Mouse (Mus musculus) gastrocnemius, adult 2 months (tissue): ENCODE data around the gene Sema3c. TPM values are rescaled to one million over a fixed set of nuclear protein-coding genes. Genes with fewer than 3 reads are reported as not detected.

Source experiments
- DNase-seq: peaks from one replicate; pipeline ENCODE4 v3.0.0; 2022
- H3K27ac ChIP-seq: fragments of 200-600 bp; 2 replicates; pipeline ENCODE4 v1.8.1; 2022; ENCODE audit warnings: mild to moderate bottlenecking
- H3K4me3 ChIP-seq: fragments of 200-600 bp; 2 replicates; pipeline ENCODE4 v1.8.1; 2022; ENCODE audit warnings: mild to moderate bottlenecking, moderate library complexity
- CTCF ChIP-seq: fragments of 200-600 bp; IDR thresholded peaks from 2 replicates; pipeline ENCODE4 v1.8.1; 2022; ENCODE audit warnings: antibody characterized with exemption, mild to moderate bottlenecking, moderate library complexity
- intact Hi-C: fragments of 180-260 bp; cut with DNase I; formaldehyde crosslinking; loops from one replicate; pipeline ENCODE4 v1.15.1; 2025
- total RNA-seq, 2 experiments: library from RNA; stranded (reverse); gene quantifications; 2 replicates each; pipeline ENCODE4 v1.2.3; 2021

The Sema3c gene
- total RNA-seq, 2 experiments from 2014 or later: 48.1 to 59.1 TPM

DNA sequence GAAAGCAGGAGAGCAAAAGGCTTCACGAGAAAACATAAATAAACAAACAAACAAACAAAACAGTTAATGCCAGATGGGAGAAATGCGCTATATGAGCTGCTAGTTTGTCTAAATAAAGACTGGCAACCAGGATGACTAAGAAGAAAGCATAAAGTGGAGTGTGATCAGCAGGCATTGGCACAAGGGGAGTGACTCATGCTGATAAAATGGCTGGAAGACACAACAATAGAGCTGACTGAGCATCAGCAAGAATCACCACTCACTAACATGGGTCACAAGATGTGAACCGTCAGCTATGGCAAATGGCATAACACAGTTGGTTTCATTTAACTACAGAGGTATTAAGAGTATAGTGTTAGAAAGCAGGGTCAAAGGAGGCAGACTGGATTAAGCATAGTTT, 174.2 kb downstream of the Sema3c start:
- no peak for DNase-seq
- Histone ChIP-seq H3K27ac (no peak overlapping the region), H3K4me3 (no peak overlapping the region)
- no peak for TF ChIP-seq CTCF
- intact Hi-C loops: no loop called here

DNA sequence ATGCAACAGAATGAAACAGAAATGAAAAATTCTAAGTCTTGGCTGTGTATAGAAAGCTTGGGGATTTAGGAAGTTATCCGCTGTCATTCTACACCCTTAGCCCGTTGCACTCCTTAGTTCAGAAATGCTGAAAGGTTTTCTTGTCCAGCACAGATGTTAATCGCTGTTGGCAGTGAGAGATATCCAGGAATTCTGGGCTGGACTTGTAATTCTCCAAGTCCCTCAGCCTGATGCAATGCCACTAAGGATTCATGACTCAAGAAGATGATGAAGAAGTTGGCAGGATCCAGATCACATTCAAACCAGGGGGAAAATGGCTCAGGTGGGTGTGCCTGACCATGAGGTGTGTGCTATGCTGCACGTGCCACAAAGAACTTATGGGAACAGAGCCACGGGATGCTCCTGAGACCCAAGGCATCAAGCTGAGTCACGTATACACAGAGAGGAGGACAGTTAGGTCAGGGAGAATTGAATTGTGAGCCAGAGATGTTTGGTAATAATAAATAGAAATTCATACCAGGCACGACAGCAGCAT, 179.5 kb downstream of the Sema3c start:
- peak; percentile 59 for DNase-seq
- TF ChIP-seq CTCF: no peak
- H3K27ac ChIP-seq: no peak overlapping the region
- intact Hi-C loops: no loop called here
- no peak overlapping the region for H3K4me3 ChIP-seq

DNA sequence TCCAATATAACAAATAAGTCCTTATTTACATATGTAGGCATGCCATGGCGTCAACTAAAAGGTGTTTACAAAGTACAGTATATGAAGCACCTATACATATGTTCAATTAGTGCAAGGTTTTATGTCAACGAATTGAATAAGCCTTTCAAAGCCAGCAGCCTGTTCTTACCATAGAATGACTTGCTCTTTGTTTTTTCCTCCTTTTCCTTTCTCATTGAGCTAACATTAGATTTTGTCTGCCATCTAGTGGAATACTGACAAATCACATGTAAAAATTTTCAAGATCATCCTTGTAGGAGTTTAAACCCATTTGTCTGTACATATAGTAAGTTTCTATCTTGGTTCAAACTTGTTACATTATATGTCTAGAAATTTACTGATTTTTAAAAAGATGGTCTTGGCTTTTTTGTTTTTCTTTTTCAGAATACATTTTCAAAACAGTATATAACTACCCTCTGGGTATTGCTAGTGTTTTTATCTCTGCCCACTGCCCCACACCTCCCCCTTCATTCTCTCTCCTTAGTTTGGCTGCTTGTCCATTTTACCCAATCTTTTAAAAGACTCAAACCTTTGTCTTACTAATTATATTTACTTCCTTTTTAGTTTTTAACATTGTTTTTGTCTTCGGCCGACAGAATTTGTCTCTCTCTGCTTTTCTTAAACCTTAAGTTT, 192.1 kb downstream of the Sema3c start:
- peak; percentile 72 for TF ChIP-seq CTCF
- Histone ChIP-seq H3K27ac (no peak overlapping the region), H3K4me3 (no peak overlapping the region)
- no peak for DNase-seq
- intact Hi-C loops: loop anchor here (5.0 kb wide), 1 partner anchor 194 kb away; the partner anchor contains the start of gene Sema3c

DNA sequence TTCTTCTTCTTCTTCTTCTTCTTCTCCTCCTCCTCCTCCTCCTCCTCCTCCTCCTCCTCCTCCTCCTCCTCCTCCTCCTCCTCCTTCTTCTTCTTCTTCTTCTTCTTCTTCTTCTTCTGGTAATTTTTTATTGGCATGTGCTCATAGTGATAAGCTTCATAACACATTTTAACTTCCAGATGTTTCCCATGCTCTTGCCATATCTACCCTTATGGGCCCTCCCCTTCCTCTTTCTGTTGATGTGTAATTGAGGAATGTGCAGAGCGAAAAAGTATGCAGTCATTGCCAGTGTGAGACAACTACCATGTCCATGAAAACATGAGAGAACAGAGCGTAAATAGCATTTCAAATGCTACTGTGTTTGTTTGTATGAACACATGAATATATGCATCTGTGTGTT, 196.2 kb downstream of the Sema3c start:
- H3K4me3 ChIP-seq: no peak overlapping the region
- TF ChIP-seq CTCF: no peak
- no peak overlapping the region for H3K27ac ChIP-seq
- DNase-seq: no peak
- intact Hi-C loops: no loop called here

DNA sequence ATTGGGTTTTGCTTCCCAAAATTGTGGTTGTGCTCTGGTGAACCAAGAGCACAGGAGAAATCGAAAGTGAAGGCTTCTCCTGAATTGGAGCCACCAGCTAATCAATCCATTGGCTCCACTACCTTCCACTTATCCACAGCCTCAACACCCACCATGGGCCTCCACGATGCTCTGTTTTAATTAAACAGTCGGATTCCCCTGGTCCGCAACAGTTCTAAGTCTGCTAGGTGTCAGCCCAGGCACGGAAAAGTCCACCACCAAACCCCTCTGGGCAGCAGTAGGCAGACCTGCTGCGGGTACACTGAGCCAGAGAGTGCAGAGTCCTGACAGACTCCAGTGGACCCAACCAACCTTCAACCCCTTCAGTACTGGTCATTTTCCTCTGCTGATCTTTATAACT, 202.5 kb downstream of the Sema3c start:
- DNase-seq: peak; percentile 33
- TF ChIP-seq CTCF: no peak
- intact Hi-C loops: no loop called here
- no peak overlapping the region for H3K27ac ChIP-seq
- no peak overlapping the region for H3K4me3 ChIP-seq

Other genes starting within 250 kb of the Sema3c start
- gene Speer4f2, start 201.1 kb upstream of the Sema3c start, total RNA-seq: not detected
- not detected for gene Speer4f1, start 98.2 kb upstream of the Sema3c start, total RNA-seq